Mouse (Mus musculus) layer of hippocampus, adult 11-12 months (tissue): ENCODE data around the gene Zfhx3.

Experiments
- DNase-seq: peaks from one replicate; pipeline ENCODE4 v3.0.0; 2022; ENCODE audit warnings: low spot score

The Zfhx3 gene

DNA sequence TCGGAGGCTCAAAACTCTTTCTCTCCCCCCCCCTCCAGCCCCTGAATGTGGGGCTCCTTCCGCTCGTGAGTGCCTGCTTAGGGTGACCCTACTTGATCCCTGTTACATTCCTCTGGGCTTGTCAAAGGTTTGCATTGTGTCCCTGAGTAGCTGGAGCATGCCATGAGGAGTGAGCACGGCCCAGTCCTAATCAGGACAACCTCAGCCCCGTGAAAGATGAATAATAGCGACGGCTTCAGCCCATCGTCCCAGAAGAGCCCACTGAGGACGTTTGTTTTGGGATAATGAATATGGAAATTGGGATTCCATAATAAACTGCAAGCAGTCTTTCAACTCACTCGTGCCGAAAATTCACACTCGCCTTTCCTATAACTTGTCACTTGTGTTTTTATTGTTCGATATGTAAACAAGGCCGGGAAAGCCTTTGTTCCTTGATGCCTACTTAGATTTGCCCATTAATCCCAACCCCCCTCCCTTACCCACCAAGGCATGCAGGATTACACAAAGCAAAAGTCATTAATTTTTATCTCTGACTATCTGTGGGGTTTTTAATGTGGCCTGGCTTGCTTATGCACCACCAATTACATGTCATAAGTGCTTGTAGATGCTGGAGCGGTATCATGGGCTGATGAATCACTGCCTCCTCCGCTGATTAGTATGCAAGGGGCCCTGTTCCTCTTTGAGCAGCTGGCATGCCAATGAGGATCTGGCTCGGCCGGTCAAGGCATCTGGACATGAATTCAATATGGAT is 512.3 kb downstream of the Zfhx3 start:
- DNase-seq: peak; percentile 43

DNA sequence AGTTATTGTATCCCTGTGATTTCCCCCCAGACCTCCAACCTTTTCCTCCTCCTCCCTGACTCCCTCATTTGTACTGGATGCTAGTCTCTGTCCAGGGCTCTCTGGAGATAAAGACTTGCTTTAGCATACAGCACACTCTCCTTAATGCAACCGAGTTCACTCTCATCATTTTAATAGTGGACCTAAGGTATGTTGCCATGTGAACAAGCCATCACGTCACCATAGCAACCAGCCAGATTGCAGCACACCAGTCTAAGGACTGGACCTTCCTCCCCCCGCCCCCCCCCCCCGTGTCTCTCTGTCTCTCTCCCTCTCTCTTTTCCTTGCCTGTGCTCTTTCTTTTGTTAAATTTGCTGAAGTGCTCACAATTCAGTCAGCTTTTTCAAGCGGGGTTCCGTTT is 524.2 kb downstream of the Zfhx3 start:
- no peak for DNase-seq

DNA sequence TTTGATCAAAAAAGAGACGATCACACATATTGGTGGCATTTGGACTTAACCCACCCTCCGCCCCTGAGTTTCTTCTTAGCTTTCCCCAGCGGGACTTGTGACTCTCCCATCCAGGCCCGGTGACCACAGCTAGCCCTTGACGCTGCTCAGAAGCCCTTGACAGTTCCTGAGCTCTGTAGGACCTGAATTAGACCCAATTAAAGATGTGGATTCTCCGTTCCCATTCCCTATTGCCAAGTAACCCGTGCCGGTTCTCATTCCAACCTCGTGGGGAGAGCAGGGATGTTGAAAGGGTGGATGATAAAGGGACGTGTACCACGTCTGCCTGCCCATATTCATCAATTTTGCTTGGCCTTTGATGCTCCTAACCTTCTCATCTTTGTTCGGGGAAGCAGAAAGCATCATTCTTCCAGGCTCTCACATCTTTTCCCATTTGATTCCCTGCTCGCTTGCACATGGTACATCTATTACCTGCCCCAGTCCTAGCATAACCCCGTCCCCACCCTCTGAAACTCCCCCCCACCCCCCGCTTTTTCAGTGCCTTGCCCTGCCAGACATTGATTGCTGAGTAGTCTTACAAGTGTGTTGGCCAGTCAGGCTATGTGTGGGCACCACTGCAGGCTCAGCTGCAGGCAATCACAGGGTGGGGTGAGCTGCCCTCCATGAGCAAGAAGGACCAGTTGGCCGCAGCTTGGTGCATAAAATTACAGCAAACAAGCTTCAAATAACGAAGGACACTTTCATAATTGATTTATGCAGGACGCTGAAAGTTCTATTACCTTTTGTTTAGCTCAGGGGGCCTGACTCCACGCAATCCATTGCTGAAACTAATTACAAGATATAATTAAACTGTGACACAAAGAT is 525.0 kb downstream of the Zfhx3 start:
- no peak for DNase-seq

DNA sequence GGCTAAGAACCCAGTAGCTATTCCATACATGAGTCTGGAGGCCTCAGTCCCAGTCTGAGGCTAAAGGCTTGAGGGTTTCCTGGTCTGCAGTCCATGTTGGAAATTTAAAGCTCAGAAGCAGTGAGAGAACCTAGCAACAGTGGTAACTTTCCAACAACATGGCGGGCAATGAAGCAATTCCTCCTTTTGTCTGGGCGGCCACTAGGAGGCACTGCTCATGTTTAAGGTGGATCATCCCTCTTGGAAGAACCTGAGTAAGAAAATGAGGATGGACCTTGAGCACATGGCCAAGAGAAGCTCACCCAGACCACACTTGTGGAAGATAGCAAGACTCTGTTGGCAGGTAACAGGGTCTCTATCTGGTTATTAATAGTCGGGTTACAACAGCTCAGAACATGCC is 527.8 kb downstream of the Zfhx3 start:
- DNase-seq: no peak

DNA sequence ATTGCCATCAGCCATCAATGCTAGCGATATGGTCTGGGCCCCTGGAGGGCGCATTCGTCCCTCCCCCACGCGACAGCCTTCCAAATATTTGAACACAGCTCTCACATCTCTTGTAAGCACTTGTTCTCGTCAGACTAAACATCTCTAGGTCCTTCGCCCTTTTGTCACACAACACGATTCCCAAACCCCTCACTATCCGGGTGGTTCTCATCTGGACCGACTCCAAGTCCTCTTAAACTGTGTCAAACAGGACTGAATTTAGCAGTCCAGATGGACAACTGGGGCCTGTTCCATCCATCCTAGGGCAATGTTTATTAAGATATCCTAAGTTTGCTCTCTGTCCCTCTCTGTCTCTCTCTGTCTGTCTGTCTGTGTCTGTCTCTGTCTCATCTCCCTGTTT is 532.1 kb downstream of the Zfhx3 start:
- no peak for DNase-seq

DNA sequence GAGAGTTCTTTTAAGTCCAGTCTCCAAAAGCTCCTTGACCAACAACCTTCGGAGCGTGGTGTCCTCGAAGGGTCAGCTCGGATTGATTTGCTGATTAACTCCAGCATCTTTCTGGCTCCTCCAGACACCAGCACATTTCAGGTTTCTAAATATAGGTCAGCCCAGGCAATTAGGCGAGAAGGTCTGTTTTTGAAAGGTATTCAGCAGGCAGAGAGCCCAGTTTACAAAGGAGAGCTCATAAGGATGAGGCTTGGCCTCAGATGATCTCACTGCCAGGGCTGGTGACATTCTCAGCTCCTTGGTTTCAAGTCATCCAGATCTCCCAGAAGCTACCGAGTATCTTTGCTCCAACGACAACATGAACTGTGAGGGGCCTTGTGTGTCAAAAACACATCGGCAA is 535.7 kb downstream of the Zfhx3 start:
- DNase-seq: no peak

DNA sequence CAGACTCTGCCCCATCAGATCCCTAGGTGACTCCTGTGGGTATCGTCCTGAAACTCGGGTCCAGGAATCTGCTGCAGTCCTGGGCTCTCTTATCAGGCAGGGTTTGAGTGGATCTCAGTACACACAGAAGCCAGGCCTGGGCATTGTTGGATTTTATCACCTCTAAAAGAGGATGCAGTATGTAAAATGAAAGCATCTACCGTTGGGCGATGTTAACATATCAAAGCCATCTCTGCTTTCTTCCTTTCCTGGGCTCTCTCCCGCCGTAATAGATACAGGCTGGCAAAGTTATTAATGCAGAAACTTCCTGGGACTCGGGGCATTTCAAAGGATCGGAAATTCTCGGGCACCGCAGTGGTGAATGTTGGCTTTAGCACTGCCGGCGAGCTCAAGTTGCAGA is 537.7 kb downstream of the Zfhx3 start:
- no peak for DNase-seq

DNA sequence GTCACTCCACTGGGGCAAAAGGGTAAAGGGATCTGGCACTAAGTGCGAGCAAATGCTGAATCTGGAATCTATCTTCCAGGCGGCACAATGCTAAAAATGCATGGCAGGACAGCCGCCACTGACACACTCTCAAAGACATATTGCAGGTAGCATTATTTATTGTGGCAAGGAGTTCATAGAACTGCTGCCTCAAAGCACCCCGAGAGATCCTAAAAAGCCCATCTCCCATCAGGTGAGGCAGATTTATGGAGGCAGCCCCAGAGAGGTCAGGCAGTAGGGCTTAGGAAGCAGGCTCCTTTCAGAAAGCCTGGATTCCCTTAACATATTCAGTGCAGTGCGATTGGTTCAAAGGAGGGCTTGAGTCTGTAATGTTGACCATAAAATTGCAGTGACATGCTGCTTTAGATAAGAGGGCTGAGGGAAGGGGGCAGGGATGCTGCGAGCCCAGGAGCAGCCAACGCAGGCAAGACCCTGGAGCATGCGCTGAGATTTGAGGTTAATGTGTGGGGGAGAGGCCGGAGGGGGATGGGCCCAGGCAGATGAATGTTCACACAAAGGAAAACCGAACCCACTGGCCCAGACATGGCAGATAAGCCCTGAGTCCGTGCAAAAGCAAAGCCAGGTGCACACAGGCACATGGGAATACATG is 538.8 kb downstream of the Zfhx3 start:
- no peak for DNase-seq

DNA sequence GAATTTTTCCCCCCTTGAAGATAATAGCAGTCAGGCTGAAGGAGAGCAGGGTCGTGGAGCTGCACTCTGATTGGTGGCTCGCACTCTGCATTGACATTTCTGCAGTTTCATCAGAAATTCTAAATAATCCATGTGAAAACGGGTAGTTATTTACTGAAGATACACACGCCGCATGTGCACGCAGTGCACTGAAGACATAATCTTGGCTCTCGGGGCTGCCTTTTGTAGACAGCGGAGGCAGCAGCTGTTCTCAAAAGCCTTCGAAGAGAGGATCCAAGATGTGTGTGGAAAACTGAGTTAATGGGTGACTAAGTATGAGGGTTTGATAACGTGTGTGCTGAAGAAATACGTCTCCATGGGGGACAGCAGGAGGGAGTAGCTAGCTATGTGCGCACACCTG is 553.7 kb downstream of the Zfhx3 start:
- DNase-seq: no peak

DNA sequence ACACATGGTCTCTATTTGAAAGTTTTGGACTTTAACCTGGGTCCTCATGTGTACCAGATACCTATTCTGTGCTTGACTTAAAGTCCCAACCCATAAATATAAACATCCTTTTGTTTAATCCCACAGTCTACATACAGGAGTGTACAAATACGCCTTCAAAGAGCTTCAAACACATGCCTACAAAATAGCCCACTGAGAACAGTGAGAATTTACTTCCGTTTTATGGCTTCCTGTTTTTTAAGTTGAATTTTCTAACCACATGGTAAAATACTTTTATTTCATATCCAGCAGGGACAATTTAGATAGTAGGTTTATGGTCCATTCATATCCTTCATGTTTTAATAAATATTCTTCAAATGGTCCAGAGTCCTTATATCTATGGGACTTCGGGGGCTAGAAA is 564.3 kb downstream of the Zfhx3 start:
- no peak for DNase-seq

DNA sequence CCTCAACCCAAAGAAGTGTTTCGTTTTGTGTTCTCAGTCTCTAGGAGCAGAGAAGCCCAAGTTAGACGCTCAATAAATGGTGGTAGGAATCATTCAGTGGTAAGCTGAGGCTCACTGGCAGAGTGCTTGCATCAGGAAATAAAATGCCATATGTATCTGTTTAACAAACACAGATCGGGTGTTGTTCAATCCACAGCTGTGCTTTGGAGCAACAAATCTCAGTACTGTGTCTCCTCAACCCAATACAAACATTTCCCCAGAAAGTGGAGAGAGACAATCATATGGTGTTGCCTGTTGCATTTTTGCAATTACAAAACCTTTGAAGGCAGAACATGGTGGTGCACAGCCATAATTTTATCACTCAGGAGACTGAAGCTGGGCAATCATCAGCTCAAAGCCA is 565.3 kb downstream of the Zfhx3 start:
- DNase-seq: no peak

DNA sequence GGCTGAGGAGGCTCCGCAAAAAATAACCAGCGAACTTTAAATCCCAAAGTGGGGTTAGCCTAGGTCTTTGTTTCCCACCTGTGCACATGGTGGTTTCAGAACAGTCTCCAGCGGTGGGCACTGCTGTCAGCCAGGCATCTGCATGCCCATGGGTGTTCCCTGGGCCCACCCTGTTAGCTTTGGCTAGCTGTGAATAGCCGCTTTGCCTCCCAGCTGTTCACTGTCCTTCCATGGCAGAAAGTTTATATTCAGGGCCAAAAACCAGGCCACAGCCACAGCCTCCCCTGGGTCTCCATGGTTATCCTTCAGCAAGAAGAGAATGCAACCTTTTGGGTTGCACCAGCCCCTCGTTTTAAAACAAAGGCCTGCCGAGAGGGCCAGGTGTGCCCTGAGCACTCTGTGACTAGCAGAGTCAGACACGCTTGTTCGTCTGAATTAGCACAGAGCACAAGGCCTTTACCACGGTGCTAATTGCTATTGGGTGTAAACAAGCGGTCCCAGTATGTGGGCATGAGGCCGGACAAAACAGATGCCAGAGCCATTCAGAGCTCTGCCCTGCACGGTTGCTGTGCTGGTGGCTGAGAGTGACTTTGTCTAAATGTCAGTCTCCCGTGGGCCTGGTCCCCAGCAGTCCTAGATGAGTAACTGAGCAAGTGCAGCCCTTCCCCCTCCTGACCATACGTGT is 568.3 kb downstream of the Zfhx3 start:
- no peak for DNase-seq

DNA sequence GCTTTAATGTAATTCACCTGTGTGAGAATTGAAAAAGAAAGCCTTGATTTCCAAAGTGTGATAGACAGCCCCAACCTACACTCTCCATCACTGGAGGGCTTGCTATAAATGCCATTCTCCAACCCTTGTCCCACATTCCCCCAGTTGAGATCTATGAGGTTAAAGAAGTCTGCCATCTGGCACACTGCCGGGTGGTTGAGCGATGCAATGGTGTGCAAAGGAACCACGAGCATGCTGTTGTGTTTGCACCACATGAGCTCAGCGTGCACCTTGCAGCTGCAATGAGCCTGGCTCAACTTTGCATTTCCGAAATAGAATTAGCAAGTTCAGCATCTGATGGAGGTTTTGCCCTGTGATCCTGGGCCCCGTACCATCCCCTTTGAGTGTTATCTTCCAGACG is 575.7 kb downstream of the Zfhx3 start:
- DNase-seq: no peak

DNA sequence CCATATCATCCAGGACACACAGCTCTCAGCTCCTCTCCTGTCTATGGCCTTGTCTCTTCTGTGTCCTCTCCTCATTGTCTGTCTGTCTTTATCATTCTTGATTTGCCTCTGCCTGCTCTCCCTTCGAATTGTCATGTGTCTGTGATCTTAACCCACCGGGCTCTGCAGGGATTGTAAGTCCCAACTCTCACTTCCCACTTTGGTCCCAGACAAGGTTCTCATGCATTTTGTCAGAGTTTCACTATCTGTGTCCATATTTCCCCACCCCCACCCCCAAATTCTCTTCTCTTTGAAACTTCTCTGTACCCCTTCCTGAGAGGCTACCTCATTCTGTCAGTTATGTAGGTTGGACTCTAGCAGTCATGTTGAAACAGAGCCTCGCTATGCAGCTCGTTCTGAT is 579.6 kb downstream of the Zfhx3 start:
- DNase-seq: no peak

DNA sequence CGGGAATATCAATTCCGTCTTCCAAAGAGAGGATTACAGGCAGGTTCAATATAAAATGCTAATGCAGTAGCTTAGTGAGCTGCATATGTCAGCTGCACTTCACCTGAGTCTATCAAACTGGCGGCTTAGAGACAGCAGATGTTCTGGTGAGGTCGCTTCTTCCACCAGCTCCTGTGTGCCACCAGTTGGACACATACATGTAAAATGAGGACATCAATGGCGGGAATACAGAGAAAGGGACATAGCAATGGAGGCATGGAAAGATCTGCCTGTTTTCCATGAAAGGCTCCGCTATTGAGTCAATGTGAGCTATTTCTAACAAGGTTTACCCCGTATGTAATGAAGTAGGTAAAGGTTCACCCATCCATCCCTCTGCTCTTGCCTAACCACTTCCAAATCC is 587.0 kb downstream of the Zfhx3 start:
- no peak for DNase-seq

DNA sequence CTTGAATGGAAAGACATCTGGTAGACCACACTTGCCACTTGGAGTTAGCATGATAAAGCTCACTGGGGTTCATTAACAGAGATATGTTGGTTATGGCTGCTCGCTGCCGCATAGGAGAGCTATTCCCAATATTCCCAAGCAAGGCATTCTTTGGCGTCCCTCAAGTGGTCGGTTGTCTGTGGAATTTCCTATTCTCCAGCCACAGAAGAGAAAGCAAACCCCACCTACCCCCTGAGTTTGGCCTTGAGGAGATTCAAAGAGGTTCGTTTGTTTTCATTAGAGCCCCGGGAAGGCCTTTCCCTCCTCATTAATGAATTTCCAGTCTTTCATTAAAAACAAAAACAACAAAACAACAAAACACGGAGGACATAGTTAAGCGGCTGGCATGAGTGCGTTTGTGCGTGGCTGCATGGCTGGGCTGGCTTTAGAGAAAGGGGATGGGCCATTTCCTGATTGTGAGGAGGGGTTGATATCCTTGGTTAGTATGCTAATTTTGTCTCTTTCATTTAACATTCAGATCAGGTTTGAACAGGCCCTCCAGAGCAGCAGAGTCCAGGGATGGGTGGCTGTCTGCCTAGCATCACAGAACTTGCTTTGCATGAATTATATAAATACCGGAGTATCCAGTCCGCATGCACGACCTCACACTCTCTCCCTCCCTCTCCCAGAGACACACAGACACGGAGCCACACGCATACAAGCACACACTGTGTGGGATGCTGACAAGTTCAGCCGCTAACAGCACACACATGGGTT is 592.9 kb downstream of the Zfhx3 start:
- no peak for DNase-seq

DNA sequence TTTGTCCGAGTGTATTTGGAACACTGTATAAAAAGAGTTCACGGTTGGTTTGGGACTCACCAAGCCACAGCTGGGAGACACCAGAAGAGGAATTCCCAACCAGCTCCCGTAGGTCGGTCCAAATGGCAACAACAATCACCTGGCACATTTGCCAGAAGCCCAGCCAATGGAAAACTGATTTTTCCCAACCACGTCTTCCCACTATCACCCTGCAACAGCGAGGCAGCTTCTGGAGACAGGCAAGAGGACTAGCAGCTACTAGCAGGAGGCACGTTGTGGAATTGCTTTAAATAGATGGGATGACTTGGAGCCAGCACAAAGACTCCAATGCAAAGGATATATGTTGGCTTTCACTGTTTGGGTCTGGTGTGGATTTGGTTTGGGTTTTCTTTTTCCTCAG is 593.7 kb downstream of the Zfhx3 start:
- no peak for DNase-seq

DNA sequence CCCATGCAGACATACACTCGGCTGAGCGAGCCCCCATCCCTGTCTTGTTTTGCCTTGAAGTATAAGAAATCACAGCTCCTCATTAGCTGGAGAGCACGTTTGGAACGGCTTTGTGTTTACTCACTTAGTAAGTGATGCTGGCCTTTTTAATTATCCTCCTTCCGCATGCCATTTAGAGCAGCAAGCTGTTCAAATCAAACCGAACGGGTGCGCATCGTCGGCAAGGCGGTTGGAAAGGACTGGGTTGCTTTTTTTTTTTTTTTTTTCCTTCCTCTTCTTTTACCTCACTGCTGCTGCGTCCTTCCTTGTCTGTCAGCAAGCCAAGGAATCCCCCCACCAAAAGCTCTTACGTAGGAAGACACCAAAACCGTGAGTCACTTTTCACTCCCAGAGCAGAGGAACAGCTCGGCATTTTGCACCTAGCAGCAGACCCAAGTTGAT is 594.5 kb downstream of the Zfhx3 start:
- peak; percentile 12 for DNase-seq

DNA sequence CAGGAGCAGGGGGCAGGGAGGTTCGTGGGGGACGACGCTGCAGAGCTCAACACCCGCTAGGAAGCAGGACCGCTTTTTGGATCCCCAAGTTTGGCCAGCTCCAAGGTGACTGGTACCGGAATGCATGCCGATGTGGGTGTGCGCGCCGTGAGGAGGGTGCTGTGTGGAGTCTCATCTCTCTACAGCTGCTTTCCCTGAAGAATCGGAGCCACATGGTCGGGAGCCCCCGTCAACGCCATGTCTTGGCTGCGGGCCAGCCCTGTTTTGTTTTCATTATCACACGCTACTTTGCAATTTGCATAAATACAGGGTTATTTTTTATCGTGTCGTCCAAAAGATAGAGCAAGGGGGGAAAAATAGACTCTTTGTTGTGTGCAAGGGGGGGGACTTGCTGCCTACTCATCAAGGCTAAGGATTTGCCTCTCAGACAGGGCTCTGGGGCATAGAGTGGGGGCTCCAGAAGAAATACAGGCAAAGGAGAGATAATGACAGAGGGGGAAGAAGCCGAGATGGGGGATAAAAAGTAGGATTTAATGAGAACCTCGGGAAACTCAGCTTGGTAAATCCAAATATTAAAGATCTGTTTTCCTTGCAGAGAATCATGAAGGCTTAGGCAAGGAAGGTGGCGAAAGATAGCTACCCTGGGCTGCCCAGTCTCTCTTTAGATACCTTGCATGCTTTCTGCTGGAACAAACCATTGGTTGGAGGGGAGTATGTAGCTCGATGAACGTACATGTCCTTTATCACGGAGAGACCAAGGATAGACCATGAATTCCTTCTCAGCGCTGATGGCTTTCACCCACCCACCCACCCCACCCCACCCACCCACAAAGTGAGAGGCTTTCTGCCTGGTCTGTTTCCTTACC is 595.5 kb downstream of the Zfhx3 start:
- no peak for DNase-seq

DNA sequence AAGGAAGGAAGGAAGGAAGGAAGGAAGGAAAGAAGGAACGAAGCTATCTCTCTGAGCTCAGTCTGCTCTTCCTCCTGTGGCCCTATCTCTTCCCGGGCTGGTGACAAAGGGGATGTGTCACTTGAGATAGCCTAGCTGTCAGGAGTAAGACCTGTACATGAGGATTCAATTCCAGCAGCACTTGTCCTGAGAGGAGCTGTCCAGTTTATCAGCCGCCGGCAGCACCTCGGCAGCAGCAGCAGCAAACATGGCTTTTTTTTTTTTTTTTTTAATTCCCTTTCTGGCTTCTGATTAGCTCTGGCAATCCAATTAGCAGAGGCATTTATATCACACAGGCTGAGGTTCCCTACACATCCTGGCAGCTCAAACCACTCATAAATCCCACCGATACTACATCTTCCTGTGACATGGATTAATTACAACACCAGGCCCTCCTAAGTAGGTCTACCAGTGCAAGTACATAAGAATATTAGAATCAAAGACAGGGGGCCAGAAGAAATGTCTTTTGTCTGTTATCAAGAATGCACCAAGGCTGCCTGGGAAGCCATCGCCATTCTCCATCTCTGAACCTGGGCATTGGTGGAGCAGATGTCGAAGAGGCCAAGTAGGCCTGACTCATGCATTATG is 596.6 kb downstream of the Zfhx3 start:
- DNase-seq: no peak
